Comparison of ENCODE assay signal across 13 mouse cellular contexts in the genomic region with DNA sequence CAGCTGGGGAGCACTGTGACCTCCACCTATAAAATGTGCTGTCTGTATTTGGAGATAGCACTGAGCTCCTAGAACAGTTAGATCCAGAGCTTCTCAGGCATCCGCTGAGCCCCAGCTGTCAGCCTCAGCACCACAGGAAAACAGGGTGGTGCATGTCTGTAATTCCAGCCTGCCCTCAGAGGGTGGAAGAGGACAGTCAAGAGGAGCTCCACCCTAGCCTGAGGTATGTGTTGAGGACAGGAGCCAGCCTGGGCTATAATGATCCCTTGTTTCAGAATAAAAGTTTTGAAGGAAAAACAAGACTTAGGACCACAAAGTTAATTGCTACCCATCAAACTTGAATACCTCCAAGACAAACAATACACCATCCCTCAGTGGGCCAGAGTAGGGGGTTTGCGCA.
"Had no signal": no experiment of that assay in that cellular context is flagged by ENCODE, and none has a peak within 500 bp of the region (broad histone marks: within the 10 kb centered on the region; RNA-seq: fewer than 3 reads in every experiment).

No protein-coding gene starts in this region.

- H3K36me3 ChIP-seq: limb, embryonic 10.5 days; liver, embryonic 15.5 days; lung, embryonic 15.5 days; midbrain, embryonic 13.5 days; neural tube, embryonic 15.5 days; stomach, embryonic 15.5 days had no signal

- H3K4me2 ChIP-seq: liver, embryonic 11.5 days; liver, embryonic 15.5 days; lung, embryonic 15.5 days; midbrain, embryonic 13.5 days; neural tube, embryonic 15.5 days; stomach, embryonic 15.5 days had no signal

- H3K27ac ChIP-seq: left cerebral cortex, adult 2 months; limb, embryonic 10.5 days; liver, embryonic 15.5 days; lung, embryonic 15.5 days; midbrain, embryonic 13.5 days; neural tube, embryonic 15.5 days; stomach, embryonic 15.5 days had no signal

- H3K9me3 ChIP-seq: limb, embryonic 10.5 days; liver, embryonic 15.5 days; lung, embryonic 15.5 days; midbrain, embryonic 13.5 days; neural tube, embryonic 15.5 days; stomach, embryonic 15.5 days had no signal

- H3K4me3 ChIP-seq: left cerebral cortex, adult 2 months; limb, embryonic 10.5 days; liver, embryonic 15.5 days; lung, embryonic 15.5 days; midbrain, embryonic 13.5 days; myocyte; neural tube, embryonic 15.5 days; stomach, embryonic 15.5 days had no signal

- H3K4me1 ChIP-seq: liver, embryonic 15.5 days; lung, embryonic 15.5 days; midbrain, embryonic 13.5 days; neural tube, embryonic 15.5 days; stomach, embryonic 15.5 days had no signal

- DNase-seq: lung, postnatal 36 days; right cerebral cortex, postnatal 14 days; thymus, adult 2 months; thymus, postnatal 25 days had no signal

- H3K27me3 ChIP-seq: liver, embryonic 15.5 days; lung, embryonic 15.5 days; midbrain, embryonic 13.5 days; neural tube, embryonic 15.5 days; stomach, embryonic 15.5 days had no signal

- ATAC-seq: midbrain, embryonic 13.5 days had no signal

- H3K9ac ChIP-seq: liver, embryonic 15.5 days; lung, embryonic 15.5 days; midbrain, embryonic 13.5 days; neural tube, embryonic 15.5 days; stomach, embryonic 15.5 days had no signal
